Mouse (Mus musculus) erythroblast, embryonic 14.5 days (primary cell): ENCODE measurements at regions not wholly inside any gene's neighbourhood (a gene's known extent, or its start where the extent isn't known, plus 50 kb on each side); places are given as distances from the start of the nearest gene placed in this dataset.
"Not testable (repeated sequence)": the region's sequence is repeated elsewhere in the genome, so short reads cannot be mapped to it uniquely, and the experiment has no call there.

Experiments
- H3K27me3 ChIP-seq: 2 replicates; pipeline ENCODE4 v1.6.1; 2012; ENCODE audit warnings: inconsistent platforms; ENCODE audit not compliant: control insufficient read depth
- H3K36me3 ChIP-seq: 2 replicates; pipeline ENCODE4 v1.6.1; 2012; ENCODE audit warnings: mild to moderate bottlenecking, inconsistent platforms; ENCODE audit not compliant: control insufficient read depth
- H3K4me1 ChIP-seq: 2 replicates; pipeline ENCODE4 v1.6.1; 2012; ENCODE audit warnings: inconsistent platforms; ENCODE audit not compliant: control insufficient read depth
- H3K4me3 ChIP-seq: replicated peaks from 2 replicates; pipeline ENCODE3; 2012; ENCODE audit warnings: moderate library complexity, mild to moderate bottlenecking, inconsistent platforms
- H3K9me3 ChIP-seq: 2 replicates; pipeline ENCODE4 v1.6.1; 2012; ENCODE audit warnings: low read length, inconsistent platforms, mixed read lengths; ENCODE audit not compliant: control insufficient read depth
- GATA1 ChIP-seq: IDR thresholded peaks from 2 replicates; pipeline ENCODE4 v1.6.1; 2012; ENCODE audit warnings: low read length, inconsistent platforms, mixed read lengths
- TAL1 ChIP-seq: IDR thresholded peaks from 3 replicates; pipeline ENCODE4 v1.6.1; 2012; ENCODE audit warnings: low read length, inconsistent platforms, mixed read lengths

DNA sequence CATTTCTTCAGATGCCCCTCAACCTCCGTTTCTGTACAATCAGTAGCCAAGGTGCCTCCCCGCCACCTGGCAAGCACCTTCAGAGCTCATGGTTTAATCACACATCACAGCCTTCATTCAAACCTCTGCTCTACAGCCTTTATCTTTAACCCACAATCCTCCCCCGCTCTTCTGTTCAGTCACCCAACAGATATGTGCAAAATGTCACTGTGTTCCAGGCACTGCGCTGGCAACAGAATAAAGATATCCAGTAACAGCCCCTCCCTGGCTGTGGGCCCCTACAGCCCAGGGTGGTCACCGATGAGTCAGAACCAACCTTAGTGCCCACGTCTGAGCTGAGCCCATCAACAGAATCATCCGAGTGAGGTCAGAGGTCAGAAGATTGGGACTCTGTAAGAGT, 54.3 kb upstream of the Ddr1 start:
- H3K9me3 ChIP-seq: no peaks in the 10 kb centered on the region; the same call in 1 of the 2 replicates
- TF ChIP-seq GATA1: peak; percentile 59
- TF ChIP-seq TAL1: peak; percentile 72
- peak overlapping the region; percentile 2 for H3K4me3 ChIP-seq
- H3K36me3 ChIP-seq: no peaks in the 10 kb centered on the region
- H3K4me1 ChIP-seq: peaks cover 80% of the 10 kb centered on the region
- H3K27me3 ChIP-seq: no peaks in the 10 kb centered on the region

DNA sequence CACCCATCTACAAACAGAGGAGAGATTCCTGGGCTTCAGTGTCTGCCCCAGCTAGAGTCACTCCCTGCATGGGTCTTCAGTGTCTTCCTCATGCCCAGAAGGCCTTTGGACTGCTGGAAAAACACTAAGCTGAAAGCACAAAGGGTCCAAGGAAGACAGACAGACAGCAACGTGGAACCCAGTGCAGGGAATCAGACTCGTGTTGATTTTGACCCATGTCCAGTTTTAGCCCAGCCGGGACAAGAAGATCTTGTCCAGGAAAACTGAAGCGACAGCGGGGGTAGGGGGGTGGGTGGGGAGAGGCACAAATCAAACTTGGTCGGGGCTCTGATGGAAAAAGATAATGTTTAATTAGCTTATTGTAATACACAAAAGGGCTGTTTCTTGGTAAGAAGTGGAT, 55.3 kb upstream of the Ddr1 start:
- Histone ChIP-seq H3K4me1 (peaks cover 82% of the 10 kb centered on the region), H3K27me3 (no peaks in the 10 kb centered on the region), H3K4me3 (no peak overlapping the region), H3K36me3 (no peaks in the 10 kb centered on the region), H3K9me3 (no peaks in the 10 kb centered on the region; the same call in 1 of the 2 replicates)
- TF ChIP-seq GATA1: no peak
- no peak for TF ChIP-seq TAL1

DNA sequence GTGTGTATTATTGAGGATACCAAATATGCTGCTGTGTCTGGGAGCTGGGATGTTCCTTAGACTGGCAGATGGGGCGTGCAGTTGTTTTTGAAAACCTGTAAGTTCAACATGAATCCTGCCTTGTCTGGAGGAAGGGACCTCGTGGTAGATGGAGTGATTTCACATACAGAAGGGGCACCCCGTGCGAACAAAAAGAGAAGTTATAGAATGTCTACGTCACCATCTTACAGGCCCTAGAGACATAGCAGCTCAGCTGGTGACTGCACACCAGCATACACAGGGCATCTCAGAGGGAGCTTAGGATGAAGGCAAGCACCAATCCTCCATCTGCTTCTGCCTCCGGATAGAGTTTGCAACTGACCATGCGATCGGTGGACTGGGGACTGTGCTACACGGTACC, 58.2 kb upstream of the Ddr1 start:
- Histone ChIP-seq H3K9me3 (peaks cover 11% of the 10 kb centered on the region), H3K4me3 (no peak overlapping the region), H3K27me3 (no peaks in the 10 kb centered on the region; the same call in 1 of the 2 replicates), H3K4me1 (peaks cover 58% of the 10 kb centered on the region), H3K36me3 (peaks cover 3% of the 10 kb centered on the region; the same call in 1 of the 2 replicates)
- no peak for TF ChIP-seq TAL1
- TF ChIP-seq GATA1: no peak

DNA sequence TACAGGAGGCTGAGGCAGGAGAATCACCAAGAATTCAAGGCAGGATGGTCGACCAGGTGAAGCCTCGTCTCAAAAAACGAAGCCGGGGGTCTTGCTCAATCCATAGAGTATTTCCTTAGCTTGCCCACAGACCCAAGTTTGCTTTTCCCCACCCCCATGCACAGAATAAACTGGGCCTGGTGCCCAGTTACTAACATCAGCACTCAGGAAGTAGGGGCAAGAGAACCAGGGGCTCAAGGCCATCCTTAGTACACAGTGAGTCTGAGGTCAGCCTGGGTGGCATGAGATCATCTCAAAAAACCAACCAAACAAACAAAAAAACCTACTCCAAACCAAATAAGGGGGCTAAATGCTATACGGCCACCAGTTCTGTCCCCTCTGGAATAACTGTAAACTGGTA, 58.4 kb upstream of the Ier3 start:
- H3K4me3 ChIP-seq: no peak overlapping the region
- H3K27me3 ChIP-seq: no peaks in the 10 kb centered on the region; the same call in 1 of the 2 replicates
- H3K9me3 ChIP-seq: peaks cover 11% of the 10 kb centered on the region
- TF ChIP-seq GATA1: no peak
- TF ChIP-seq TAL1: no peak
- peaks cover 57% of the 10 kb centered on the region for H3K4me1 ChIP-seq
- H3K36me3 ChIP-seq: peaks cover 3% of the 10 kb centered on the region; the same call in 1 of the 2 replicates

DNA sequence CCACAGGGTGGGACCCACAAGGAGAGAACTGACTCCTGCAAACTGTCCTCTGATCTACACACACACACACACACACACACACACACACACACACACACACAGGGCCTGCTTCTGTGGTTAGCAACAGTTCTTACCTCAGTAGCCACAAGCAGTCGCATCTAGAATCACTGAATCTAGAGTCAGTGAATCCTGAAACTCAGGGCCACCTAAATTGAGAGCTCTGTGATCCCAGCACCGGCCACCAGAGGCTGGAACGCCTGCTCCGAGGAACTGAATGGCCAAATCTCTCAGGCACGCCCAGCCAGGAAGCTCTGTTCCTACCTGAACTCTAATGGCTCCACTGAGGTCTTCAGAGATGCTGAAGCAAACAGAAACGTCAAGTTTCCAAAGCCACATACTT, 57.6 kb upstream of the Ier3 start:
- Histone ChIP-seq H3K36me3 (peaks cover 3% of the 10 kb centered on the region; the same call in 1 of the 2 replicates), H3K27me3 (no peaks in the 10 kb centered on the region; the same call in 1 of the 2 replicates), H3K9me3 (peaks cover 11% of the 10 kb centered on the region), H3K4me1 (peaks cover 57% of the 10 kb centered on the region), H3K4me3 (no peak overlapping the region)
- TF ChIP-seq GATA1: no peak
- TF ChIP-seq TAL1: no peak

DNA sequence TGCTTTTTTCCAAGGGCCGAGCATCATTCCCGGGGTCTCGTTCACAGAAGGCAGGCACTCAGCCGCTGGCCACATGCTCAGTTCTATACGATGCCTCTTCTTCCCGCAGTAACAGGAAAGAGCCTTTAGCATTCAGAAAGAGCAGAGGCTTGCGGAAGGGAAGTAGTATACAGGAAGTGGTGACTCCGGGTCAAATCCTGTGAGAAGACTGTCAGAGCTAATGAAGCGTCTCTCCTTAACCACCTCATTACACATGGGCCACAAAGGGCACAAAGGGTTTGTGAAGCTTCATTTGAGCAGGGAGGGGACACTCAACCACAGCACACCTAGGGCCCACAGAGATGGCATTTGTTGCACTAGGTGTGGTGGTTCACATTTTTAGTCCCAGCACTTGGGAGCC, 55.1 kb upstream of the Ier3 start:
- Histone ChIP-seq H3K27me3 (no peaks in the 10 kb centered on the region; the same call in 1 of the 2 replicates), H3K9me3 (peaks cover 11% of the 10 kb centered on the region), H3K4me1 (peaks cover 46% of the 10 kb centered on the region), H3K4me3 (no peak overlapping the region), H3K36me3 (peaks cover 3% of the 10 kb centered on the region; the same call in 1 of the 2 replicates)
- TF ChIP-seq GATA1: no peak
- TF ChIP-seq TAL1: no peak

DNA sequence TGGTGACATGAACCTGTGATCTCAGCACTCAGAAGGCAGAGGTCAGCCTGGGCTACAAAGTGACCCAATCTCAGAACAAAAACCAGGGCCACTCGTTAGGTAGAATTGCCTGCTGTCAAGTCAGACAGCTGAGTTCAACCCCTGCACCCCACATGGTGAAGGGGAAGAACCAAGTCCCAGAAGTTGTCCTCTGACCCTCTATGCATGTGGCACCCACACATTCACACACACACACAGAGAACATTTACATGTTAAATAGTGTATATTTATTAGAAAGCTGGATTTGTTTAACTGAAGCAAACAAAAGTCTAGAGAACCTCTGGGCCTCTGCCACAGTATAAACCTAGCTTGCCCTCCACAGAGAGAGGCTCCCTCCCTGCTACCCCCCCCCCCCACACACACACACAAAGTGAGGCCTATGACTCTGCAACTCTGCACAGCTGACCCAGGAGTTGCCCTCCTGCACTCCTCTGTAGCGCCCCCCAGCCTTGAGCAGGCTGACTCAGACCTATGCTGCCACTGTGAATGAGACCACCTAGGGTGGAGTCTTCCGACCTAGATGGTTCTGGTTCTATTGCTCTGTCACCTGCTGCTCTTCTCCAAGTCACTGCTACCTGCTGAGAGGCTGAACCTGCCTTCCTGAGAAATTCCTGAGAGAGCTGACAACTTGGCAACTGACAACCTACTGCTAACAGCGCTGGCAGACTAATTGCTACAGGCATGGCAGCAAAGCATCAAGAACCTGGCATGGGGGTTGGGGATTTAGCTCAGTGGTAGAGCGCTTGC, 52.1 kb upstream of the Ier3 start:
- H3K9me3 ChIP-seq: peaks cover 11% of the 10 kb centered on the region
- H3K36me3 ChIP-seq: peaks cover 3% of the 10 kb centered on the region; the same call in 1 of the 2 replicates
- peaks cover 5% of the 10 kb centered on the region for H3K27me3 ChIP-seq
- no peak overlapping the region for H3K4me3 ChIP-seq
- H3K4me1 ChIP-seq: peaks cover 25% of the 10 kb centered on the region
- TF ChIP-seq TAL1 (0 out of 3 replicates have a peak, but pooled peaks have one; percentile 10), GATA1 (no peak)

DNA sequence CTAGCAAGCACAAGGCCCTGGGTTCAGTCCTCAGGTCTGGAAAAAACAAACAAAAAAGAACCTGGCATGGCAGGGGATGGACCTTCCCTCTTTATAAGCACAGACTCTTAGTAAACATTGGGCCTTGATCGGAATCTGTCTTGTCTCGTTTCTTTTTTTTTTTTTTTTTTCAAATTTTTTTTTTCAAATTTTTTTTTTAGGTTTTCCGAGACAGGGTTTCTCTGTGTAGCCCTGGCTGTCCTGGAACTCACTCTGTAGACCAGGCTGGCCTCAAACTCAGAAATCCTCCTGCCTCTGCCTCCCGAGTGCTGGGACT, 51.6 kb upstream of the Ier3 start:
- not testable (repeated sequence) for H3K4me3 ChIP-seq, H3K27me3 ChIP-seq, H3K36me3 ChIP-seq
- Histone ChIP-seq H3K9me3 (peaks cover 11% of the 10 kb centered on the region), H3K4me1 (peaks cover 21% of the 10 kb centered on the region)

DNA sequence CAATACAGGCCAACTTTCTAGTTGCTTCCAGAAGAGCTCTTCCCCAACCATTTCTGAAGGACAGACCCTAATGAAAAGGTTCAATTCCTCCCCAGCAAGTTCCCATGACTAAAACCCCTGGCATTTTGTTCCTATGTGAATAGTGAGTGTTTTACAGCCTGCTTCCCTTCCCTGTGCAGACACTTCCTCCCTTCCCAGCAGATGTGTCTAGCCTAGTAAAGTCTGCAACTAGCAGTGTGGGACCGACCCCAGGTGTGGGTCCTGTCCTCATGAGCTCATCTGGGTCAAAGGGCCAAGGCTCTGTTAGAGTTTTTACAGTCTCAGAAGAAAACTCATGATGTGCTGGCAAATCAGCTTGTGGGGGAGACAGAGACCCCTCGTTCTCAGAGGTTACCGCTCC, 50.9 kb upstream of the Ier3 start:
- TF ChIP-seq GATA1: no peak
- Histone ChIP-seq H3K9me3 (peaks cover 11% of the 10 kb centered on the region), H3K4me3 (no peak overlapping the region), H3K27me3 (peaks cover 5% of the 10 kb centered on the region), H3K4me1 (peaks cover 20% of the 10 kb centered on the region), H3K36me3 (peaks cover 3% of the 10 kb centered on the region; the same call in 1 of the 2 replicates)
